Mouse (Mus musculus): ENCODE data around the gene Mkks.

Mkks gene

DNA sequence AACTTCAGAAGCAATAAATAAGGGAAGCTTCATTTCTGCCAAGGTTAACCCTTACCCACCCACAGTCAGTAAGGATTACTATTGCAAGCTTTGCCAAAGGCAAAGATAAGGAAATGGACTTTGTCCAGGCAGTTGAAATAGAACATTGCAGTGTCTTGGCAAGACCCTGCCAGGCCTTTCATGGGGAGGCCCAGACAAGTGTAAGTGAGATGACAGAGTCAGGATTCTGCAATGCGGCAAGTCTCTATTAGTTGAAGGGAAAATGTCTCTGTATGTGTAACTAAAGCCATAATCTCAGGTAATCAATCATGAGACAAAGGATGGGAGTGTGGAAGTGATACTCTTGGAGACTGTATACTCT lies 56.5 kb downstream of the Mkks start:
- DNase-seq (ENCODE audit: low spot score in 2 of 2), result no peak

DNA sequence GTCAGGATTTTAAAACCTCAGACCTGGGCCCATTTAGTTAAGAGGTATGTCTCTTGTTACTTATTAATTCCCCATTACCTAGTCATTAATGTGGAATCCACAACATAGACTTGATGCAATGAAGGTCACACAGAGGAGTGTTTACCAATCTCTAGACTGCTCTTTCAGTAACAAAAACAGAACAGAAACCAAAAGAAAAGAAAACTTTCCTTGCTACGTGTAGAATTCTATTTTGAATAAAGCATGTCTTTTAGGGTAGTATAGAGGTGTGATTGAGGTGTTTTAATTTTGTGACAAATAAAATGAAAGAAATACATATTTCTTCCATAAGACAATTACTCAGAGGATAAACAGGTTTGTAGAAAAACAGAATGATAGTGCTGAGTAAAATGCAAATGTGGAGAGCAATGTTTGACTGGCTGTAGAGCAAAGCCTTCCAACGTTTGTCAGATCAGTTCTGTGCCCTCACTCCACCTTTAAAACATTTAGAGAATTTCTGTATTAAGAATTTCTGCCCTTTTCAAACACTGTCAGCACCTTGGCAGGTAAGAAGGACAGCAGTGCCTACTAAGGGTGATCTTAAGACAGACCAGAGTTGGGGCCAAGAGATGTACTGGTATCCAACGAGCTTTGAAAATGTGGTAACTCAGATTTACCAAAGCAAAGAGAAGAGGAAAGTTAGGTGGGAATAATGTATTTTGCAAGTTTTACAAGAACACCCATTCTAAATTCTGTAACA lies 57.0 kb downstream of the Mkks start:
- no peak for DNase-seq (ENCODE audit: low spot score in 2 of 2)

DNA sequence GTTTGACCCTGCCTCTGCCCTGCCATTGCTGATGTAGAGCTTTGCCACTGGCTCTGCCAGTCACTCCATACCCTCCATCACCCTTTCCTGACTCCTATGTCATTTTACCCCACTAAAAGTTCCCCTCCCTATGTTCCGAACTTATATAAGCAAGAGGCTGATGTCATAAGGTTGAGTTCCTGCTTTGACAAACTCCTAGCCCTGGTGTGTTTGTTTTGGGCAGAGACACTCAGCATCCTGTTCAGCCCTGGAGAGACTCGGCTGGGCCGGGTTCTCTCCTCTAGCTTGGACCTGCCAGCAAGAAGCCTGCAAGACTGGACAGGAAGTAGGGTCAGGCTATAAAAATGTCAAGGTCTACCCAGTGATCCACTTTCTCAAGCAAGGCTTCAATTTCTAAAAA lies 58.3 kb downstream of the Mkks start:
- no peak for DNase-seq (ENCODE audit: low spot score in 2 of 2)

DNA sequence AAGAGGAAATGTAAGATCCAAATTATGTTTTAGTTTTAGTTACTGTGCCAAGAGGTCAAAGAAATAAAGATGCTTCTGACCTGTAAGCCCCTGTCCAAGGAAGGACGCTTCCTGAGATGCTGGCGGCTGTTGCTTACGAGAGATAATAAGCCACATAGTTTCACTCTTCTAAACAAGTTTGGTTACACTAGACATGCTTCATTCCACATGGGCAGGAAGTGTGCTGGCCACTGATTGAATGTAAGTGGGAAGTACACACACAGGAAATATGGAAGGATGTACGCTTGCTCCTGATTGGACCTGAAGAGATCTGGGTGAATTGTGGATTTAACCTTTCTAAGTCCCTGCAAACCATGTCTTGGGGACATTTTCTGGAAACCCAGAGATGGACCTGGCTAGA lies 63.6 kb downstream of the Mkks start:
- DNase-seq (ENCODE audit: low spot score in 2 of 2), result no peak
